Mouse (Mus musculus) midbrain, embryonic 16.5 days (tissue): Measurements from ENCODE around the gene Gng12. TPM values are rescaled to one million over a fixed set of nuclear protein-coding genes. Genes with fewer than 3 reads are reported as not detected.

Source experiments
- ATAC-seq: fragments of 200-750 bp; cut with Nextera tagmentation; 2 replicates; pipeline ENCODE4 v1.8.0; 2017; ENCODE audit warnings: moderate TSS enrichment
- H3K27ac ChIP-seq: fragments of 300-500 bp; sonication (generic); 2 replicates; pipeline ENCODE4 v1.5.1; 2014; ENCODE audit warnings: mild to moderate bottlenecking, low read length, mixed read lengths
- H3K27me3 ChIP-seq: fragments of 300-500 bp; sonication (generic); 2 replicates; pipeline ENCODE4 v1.6.1; 2014; ENCODE audit warnings: low read depth, low read length, mixed read lengths; ENCODE audit not compliant: control insufficient read depth, insufficient read depth
- H3K36me3 ChIP-seq: fragments of 300-500 bp; sonication (generic); 2 replicates; pipeline ENCODE4 v1.6.1; 2014; ENCODE audit warnings: mild to moderate bottlenecking, low read length, moderate library complexity, mixed read lengths; ENCODE audit not compliant: control insufficient read depth, insufficient read depth
- H3K4me1 ChIP-seq: fragments of 300-500 bp; sonication (generic); 2 replicates; pipeline ENCODE4 v1.6.1; 2014; ENCODE audit warnings: mild to moderate bottlenecking, low read length, mixed read lengths; ENCODE audit not compliant: control insufficient read depth, insufficient read depth
- H3K4me2 ChIP-seq: fragments of 300-500 bp; sonication (generic); 2 replicates; pipeline ENCODE4 v1.6.1; 2014; ENCODE audit warnings: mild to moderate bottlenecking, low read length, mixed read lengths
- H3K4me3 ChIP-seq: fragments of 300-500 bp; sonication (generic); 2 replicates; pipeline ENCODE4 v1.5.1; 2014; ENCODE audit warnings: low read depth, mild to moderate bottlenecking, low read length, moderate library complexity, mixed read lengths
- H3K9ac ChIP-seq: fragments of 300-500 bp; sonication (generic); 2 replicates; pipeline ENCODE4 v1.6.1; 2014; ENCODE audit warnings: low read depth, low read length, mixed read lengths
- H3K9me3 ChIP-seq: fragments of 300-500 bp; sonication (generic); replicated peaks from 2 replicates; pipeline ENCODE4 v1.6.1; 2014; ENCODE audit warnings: mild to moderate bottlenecking, low read length, mixed read lengths; ENCODE audit not compliant: control insufficient read depth, poor library complexity, severe bottlenecking
- WGBS: fragments of 180-500 bp; shearing (Covaris S2); extraction: QIAGEN DNeasy Blood & Tissue Kit; methylation state at CpG from one replicate; pipeline ENCODE4 v1.1.7; 2014; 5-methylcytosine and 5-hydroxymethylcytosine counted together
- polyA plus RNA-seq: library from polyadenylated mRNA; unstranded; fragments of >200 nt; fragmentation: Nextera tagmentation; extraction: Ambion mirVana; gene quantifications from 2 replicates; pipeline ENCODE4 v1.2.1, GENCODE M21; 2015

Gene Gng12
- polyA plus RNA-seq, 1 experiment from 2014 or later: 43.1 TPM

DNA sequence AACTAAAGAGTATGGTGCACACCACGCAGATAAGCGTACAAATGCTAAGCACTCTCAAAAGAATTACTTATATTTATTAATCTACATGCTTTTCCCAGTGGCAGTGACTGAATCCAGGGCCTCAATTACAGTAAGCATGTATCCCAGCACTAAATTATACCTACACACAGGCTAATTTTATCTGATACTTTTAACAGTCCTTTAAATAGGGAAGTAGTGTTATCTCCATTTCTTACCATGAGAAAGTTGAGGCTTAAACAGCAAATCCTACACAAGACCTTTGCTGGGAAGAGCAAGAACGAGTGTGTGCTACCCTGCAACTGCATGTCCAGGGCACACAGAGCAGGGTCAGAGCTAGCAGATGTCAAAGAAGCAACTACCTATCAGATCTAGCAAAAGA lies 113.7 kb downstream of the Gng12 start:
- H3K4me3 ChIP-seq: no peak overlapping the region
- H3K36me3 ChIP-seq: no peaks in the 10 kb centered on the region
- WGBS: 83% methylated on average over 3 of the region's 3 CpGs
- ATAC-seq: no peak
- no peaks in the 10 kb centered on the region for H3K9me3 ChIP-seq
- no peaks in the 10 kb centered on the region for H3K27me3 ChIP-seq
- H3K4me2 ChIP-seq: no peak overlapping the region
- H3K4me1 ChIP-seq: no peaks in the 10 kb centered on the region
- no peak overlapping the region for H3K9ac ChIP-seq
- H3K27ac ChIP-seq: no peak overlapping the region

DNA sequence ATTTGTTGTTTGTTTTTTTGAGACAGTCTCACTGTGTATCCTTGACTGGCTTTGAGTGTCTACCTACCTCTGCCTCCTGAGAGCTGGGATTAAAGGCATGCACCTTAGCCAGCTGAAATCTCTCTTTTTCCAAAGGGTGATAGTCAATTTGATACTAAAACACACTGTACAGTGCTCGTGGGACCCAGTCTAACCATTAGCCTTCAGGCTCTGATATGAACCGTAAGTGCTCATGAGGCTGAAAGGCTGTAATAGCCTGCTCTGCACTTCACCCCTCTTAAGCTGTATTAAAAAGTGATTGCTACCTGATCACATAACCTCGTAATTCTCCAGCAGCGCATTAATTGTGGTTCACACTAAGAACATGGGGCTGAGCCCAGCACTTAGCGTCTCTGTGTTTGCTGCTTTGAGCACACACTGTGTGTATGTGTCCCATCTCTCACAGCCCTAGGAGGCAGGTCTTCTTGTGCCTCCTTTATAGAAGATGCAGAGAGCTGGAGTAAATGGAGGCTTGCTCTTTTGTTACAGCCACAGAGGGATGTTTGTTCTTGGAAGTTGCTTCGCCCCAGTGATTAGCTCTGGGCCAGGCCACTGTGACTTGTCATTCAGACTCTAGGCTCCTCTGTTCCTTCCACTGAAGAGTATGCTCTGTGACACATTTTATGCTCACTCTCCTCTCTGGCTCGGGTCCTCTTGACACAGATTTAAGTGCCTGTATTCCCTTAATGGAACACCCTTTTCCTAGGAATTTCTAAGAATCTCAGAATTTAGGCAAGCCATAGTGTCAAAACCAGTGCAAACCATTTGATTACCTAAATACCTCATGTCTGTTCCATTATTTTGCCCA lies 114.4 kb downstream of the Gng12 start:
- Histone ChIP-seq H3K9me3 (no peaks in the 10 kb centered on the region), H3K9ac (no peak overlapping the region), H3K4me2 (no peak overlapping the region), H3K4me1 (no peaks in the 10 kb centered on the region), H3K27me3 (no peaks in the 10 kb centered on the region), H3K4me3 (no peak overlapping the region), H3K27ac (peak overlapping the region; percentile 54; the same call in 1 of the 2 replicates), H3K36me3 (no peaks in the 10 kb centered on the region)
- WGBS: 49% methylated on average over 7 of the region's 7 CpGs
- peak; percentile 78 for ATAC-seq

DNA sequence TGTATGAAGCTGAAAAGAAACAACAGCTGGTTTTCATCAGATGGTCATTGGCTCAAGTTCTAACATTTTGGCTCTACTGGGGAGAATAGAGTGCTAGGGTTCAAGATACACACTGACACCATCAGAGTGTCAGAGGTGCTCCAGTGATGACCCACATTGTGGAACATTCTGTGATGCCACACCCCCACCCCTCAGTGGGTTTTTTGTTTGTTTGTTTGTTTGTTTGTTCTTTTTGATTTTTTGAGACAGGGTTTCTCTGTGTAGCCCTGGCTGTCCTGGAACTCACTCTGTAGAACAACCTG lies 115.0 kb downstream of the Gng12 start:
- no peaks in the 10 kb centered on the region for H3K27me3 ChIP-seq
- no peak overlapping the region for H3K9ac ChIP-seq
- H3K4me1 ChIP-seq: no peaks in the 10 kb centered on the region
- no peaks in the 10 kb centered on the region for H3K9me3 ChIP-seq
- no peak overlapping the region for H3K27ac ChIP-seq
- H3K4me3 ChIP-seq: no peak overlapping the region
- H3K36me3 ChIP-seq: no peaks in the 10 kb centered on the region
- H3K4me2 ChIP-seq: no peak overlapping the region
- ATAC-seq: no peak

DNA sequence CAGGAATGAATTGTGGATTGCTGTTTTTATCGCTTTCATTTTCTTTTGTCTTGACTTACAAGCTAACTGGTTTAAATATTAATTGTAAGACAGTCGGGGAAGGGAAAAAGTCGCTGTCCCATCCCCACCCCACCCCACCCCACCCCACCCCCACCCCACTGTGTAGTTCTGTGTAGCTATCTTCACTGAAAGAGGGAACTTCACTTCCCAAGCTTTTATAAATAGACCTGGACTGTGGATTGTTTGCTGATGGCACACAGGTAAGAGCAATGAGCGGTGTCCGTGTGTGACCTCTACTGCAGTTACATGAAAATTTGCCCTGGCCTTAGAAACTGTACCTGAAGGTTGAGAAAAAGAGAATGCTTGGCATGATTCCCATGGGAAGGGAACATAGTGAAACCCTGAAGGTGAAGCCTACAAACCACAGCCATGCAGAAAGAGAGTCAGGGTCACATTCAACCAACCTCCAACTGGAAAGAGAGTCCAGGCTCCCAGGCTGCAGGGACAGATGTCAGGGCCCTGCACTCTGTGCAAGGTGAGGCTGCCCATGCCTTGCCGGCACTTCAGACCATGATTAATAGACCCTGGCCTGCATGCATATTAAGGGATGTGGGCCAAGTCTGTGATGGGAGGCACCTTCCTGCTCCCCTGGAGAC lies 117.2 kb downstream of the Gng12 start:
- H3K27ac ChIP-seq: no peak overlapping the region
- no peaks in the 10 kb centered on the region for H3K36me3 ChIP-seq
- H3K4me3 ChIP-seq: no peak overlapping the region
- H3K9me3 ChIP-seq: no peaks in the 10 kb centered on the region
- 94% methylated on average over 6 of the region's 6 CpGs for WGBS
- H3K27me3 ChIP-seq: no peaks in the 10 kb centered on the region
- no peak overlapping the region for H3K4me2 ChIP-seq
- no peaks in the 10 kb centered on the region for H3K4me1 ChIP-seq
- ATAC-seq: no peak
- no peak overlapping the region for H3K9ac ChIP-seq

DNA sequence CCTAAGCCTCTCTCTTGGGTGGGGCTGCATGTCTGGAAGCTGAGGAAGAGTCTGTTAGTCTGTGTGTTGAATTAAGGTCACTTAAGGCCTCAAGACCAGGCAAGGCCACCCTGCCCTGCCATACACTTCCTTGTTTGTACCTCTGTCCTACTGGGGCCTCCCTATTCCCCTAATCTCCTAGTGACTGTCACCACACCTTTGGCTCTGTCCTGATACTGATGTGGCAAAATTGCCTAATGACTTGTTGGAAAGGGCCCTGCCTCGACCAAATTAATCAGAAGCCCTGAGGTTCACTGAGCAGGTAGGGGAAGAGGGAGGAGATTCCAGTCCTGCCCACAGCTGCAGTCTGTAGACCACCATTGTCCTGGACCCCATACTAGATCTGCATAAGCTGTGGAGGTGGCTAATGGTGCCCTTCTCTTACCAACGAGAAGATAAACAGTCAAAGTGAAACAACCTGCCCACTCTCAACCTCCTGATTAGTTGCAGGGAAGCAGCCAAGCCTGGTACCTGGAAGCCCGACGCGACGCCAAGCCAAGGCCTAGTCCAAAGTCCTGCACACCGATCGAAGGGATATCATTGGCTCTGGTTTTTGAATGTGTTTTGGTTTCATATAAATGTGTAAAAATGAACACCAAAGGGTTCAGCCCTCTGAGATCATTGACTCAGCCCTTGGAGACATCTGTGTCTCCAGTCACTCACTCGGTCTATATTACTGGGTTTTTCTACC lies 117.9 kb downstream of the Gng12 start:
- Histone ChIP-seq H3K9me3 (no peaks in the 10 kb centered on the region), H3K4me3 (no peak overlapping the region), H3K4me1 (no peaks in the 10 kb centered on the region), H3K36me3 (no peaks in the 10 kb centered on the region), H3K27ac (no peak overlapping the region), H3K9ac (no peak overlapping the region), H3K27me3 (no peaks in the 10 kb centered on the region), H3K4me2 (no peak overlapping the region)
- WGBS: 89% methylated on average over 9 of the region's 9 CpGs
- ATAC-seq: no peak

DNA sequence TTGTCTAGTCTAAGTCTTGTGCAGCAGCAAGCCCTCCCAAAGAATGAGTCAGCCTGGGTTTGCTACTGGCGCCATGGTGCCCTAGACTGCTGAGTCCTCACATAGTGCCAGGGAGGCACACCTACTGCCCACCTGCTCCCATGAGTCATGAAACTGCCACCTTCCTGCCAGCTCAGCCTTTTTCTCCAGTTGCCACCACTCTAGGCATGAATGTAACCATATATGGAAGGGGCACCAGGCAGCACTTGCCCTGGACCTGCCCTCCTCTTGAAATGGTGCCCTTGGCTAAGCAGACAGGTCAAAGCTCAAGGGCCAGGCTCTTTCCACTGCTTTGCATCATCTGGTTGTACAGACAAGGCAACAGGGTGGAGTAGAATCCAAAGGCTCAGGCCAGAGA lies 118.5 kb downstream of the Gng12 start:
- no peak for ATAC-seq
- H3K4me1 ChIP-seq: no peaks in the 10 kb centered on the region
- H3K27ac ChIP-seq: no peak overlapping the region
- WGBS: 92% methylated on average over 1 of the region's 1 CpGs
- no peaks in the 10 kb centered on the region for H3K27me3 ChIP-seq
- no peak overlapping the region for H3K4me2 ChIP-seq
- H3K4me3 ChIP-seq: no peak overlapping the region
- H3K36me3 ChIP-seq: no peaks in the 10 kb centered on the region
- no peak overlapping the region for H3K9ac ChIP-seq
- H3K9me3 ChIP-seq: no peaks in the 10 kb centered on the region

DNA sequence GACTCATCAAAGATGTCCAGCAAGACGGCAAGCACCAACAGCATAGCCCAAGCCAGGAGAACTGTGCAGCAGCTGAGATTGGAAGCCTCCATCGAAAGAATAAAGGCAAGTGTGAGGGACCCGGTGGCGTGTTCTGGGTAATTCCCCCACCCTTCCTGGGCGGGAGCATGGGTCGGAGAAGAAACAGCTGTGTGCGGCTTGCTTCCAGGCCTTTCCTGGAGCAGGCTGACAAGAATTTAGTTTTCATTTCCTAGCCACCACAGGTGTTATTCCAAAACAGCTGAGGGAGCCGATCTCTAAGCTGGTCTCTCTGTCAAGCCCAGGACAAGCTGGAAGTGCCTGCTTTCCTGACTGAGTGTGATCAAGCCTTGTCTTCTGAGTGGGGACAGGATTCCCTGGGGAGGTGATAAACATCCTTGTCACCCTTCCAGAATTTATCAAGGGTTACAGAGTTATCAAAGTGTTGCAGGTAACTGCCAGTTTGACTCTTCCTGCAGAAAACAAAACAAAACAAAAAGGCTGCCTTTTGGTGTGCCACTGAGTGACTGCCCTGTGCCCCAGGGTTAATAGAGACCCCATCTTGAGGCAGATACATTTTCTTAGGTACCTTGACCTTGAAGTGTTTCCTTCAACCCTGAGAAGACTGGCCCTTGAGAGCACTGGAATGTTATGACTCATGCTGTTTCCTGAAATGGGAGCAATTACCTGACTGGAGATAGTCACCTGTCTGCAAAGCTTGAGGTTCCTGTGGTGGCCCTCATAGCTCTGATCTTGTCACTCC lies 119.7 kb downstream of the Gng12 start:
- H3K4me2 ChIP-seq: no peak overlapping the region
- 86% methylated on average over 8 of the region's 8 CpGs for WGBS
- no peaks in the 10 kb centered on the region for H3K4me1 ChIP-seq
- ATAC-seq: no peak
- H3K27ac ChIP-seq: no peak overlapping the region
- no peaks in the 10 kb centered on the region for H3K9me3 ChIP-seq
- no peaks in the 10 kb centered on the region for H3K27me3 ChIP-seq
- no peaks in the 10 kb centered on the region for H3K36me3 ChIP-seq
- H3K4me3 ChIP-seq: no peak overlapping the region
- H3K9ac ChIP-seq: no peak overlapping the region

DNA sequence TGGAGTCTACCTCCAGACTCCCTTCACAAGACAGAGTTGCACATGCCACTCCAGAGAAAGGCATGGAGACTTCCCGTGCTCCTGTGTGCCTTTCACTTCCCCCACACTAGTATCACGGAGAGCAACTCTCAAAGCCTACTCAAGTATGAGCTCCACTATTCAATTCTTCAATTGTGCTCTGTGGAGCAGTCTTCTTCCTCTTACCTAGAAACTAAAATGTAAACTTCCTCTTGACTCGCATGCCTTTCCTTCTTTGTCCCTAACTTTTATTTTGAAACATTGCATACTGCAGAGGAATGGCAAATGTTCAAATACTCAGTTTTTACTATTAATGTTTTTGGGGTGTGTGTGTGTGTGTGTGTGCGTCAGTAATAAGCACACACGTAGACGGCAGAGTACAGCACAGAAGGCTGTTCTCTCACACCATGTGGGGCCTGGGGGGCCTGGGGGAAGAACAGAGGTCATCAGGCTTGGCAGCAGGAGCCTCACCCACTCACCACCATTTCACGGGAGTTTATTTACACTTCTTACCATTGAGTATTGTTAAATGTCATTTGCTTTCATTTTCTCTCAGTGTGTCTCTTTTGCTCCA lies 120.4 kb downstream of the Gng12 start:
- Histone ChIP-seq H3K4me3 (no peak overlapping the region), H3K36me3 (no peaks in the 10 kb centered on the region), H3K4me2 (no peak overlapping the region), H3K27me3 (no peaks in the 10 kb centered on the region), H3K4me1 (no peaks in the 10 kb centered on the region), H3K27ac (no peak overlapping the region), H3K9me3 (no peaks in the 10 kb centered on the region), H3K9ac (no peak overlapping the region)
- WGBS: 79% methylated on average over 7 of the region's 7 CpGs
- ATAC-seq: no peak
